Mouse (Mus musculus): ENCODE results near the gene Ly86.

- TF ChIP-seq RCOR1 (conservative IDR thresholded peaks at IDR 0.05; ENCODE audit: low read depth, low read length) (no peak), POLR2A (IDR thresholded peaks at IDR 0.05; ENCODE audit: low read depth, low read length) (no peak), CTCF (conservative IDR thresholded peaks at IDR 0.05 in 1 of 2, IDR thresholded peaks at IDR 0.05 in 1 of 2; ENCODE audit: low read depth in 2 of 2, low read length in 2 of 2) (peak in 1 of 2 experiments; percentile 71; a peak in 2 of 4 replicates), EP300 (IDR thresholded peaks at IDR 0.05; ENCODE audit: low read length) (no peak), BHLHE40 (IDR thresholded peaks at IDR 0.05; ENCODE audit: low read depth, low read length) (no peak), PAX5 (IDR thresholded peaks at IDR 0.05; ENCODE audit: low read length) (no peak), TBP (conservative IDR thresholded peaks at IDR 0.05; ENCODE audit: low read depth, low read length) (no peak), SMC3 (IDR thresholded peaks at IDR 0.05; ENCODE audit: low read depth, low read length) (peak; percentile 57), HCFC1 (IDR thresholded peaks at IDR 0.05; ENCODE audit: low read depth, low read length) (no peak), GABPA (IDR thresholded peaks at IDR 0.05; ENCODE audit: insufficient replicate concordance, low read depth, low read length) (no peak), MAFK (IDR thresholded peaks at IDR 0.05; ENCODE audit: insufficient replicate concordance, low read length) (no peak), ELF1 (IDR thresholded peaks at IDR 0.05; ENCODE audit: low read depth, low read length) (no peak)
Measured at GRCm38 (mm10) chr13:37467795-37468194, 122.8 kb downstream of the Ly86 start.
